Mouse (Mus musculus) embryonic facial prominence, embryonic 11.5 days (tissue): ENCODE results near the gene Tlx2. TPM values are rescaled to one million over a fixed set of nuclear protein-coding genes. Genes with fewer than 3 reads are reported as not detected.
A peak's percentile ranks its signal among the peaks of the same experiment; 100 is the strongest.

Experiments used
- ATAC-seq: fragments of 200-750 bp; cut with Nextera tagmentation; replicated peaks from 2 replicates; pipeline ENCODE4 v1.8.0; 2017; ENCODE audit warnings: low read depth; ENCODE audit not compliant: insufficient number of reproducible peaks, low FRiP score, low TSS enrichment
- DNase-seq: peaks from one replicate; pipeline ENCODE4 v3.0.0-alpha.2; 2015; ENCODE audit warnings: low spot score
- H3K27ac ChIP-seq: fragments of 300-500 bp; sonication (generic); replicated peaks from 2 replicates; pipeline ENCODE4 v1.5.1; 2014; ENCODE audit warnings: mild to moderate bottlenecking, low read depth, low read length, control low read depth
- H3K27me3 ChIP-seq: fragments of 300-500 bp; sonication (generic); 2 replicates; pipeline ENCODE4 v1.6.1; 2014; ENCODE audit warnings: mild to moderate bottlenecking, low read length, moderate library complexity, mixed read lengths; ENCODE audit not compliant: control insufficient read depth, insufficient read depth
- H3K36me3 ChIP-seq: fragments of 300-500 bp; sonication (generic); replicated peaks from 2 replicates; pipeline ENCODE4 v1.6.1; 2014; ENCODE audit warnings: low read depth, mild to moderate bottlenecking, low read length, moderate library complexity, mixed read lengths; ENCODE audit not compliant: control insufficient read depth, insufficient read depth
- H3K4me1 ChIP-seq: fragments of 300-500 bp; sonication (generic); 2 replicates; pipeline ENCODE4 v1.6.1; 2014; ENCODE audit warnings: low read length, mixed read lengths; ENCODE audit not compliant: control insufficient read depth, insufficient read depth
- H3K4me2 ChIP-seq: fragments of 300-500 bp; sonication (generic); 2 replicates; pipeline ENCODE4 v1.6.1; 2014; ENCODE audit warnings: low read depth, mild to moderate bottlenecking, control low read depth, low read length, moderate library complexity
- H3K4me3 ChIP-seq: fragments of 300-500 bp; sonication (generic); 2 replicates; pipeline ENCODE4 v1.5.1; 2014; ENCODE audit warnings: low read depth, low read length, control low read depth
- H3K9ac ChIP-seq: fragments of 300-500 bp; sonication (generic); replicated peaks from 2 replicates; pipeline ENCODE4 v1.6.1; 2014; ENCODE audit warnings: mild to moderate bottlenecking, control low read depth, low read length
- H3K9me3 ChIP-seq: fragments of 300-500 bp; sonication (generic); replicated peaks from 2 replicates; pipeline ENCODE4 v1.6.1; 2016; ENCODE audit warnings: mild to moderate bottlenecking, low read length, inconsistent platforms, mixed read lengths; ENCODE audit not compliant: control insufficient read depth
- WGBS: fragments of 180-500 bp; shearing (Covaris S2); extraction: QIAGEN DNeasy Blood & Tissue Kit; methylation state at CpG from one replicate; pipeline ENCODE4 v1.1.7; 2014; 5-methylcytosine and 5-hydroxymethylcytosine counted together
- polyA plus RNA-seq: library from polyadenylated mRNA; unstranded; fragments of >200 nt; fragmentation: Nextera tagmentation; extraction: Ambion mirVana; gene quantifications from 2 replicates; pipeline ENCODE4 v1.2.1, GENCODE M21; 2014

Tlx2 gene
- polyA plus RNA-seq, 1 experiment from 2014 or later: 7.9 TPM

- Histone ChIP-seq H3K4me3 (no peak overlapping the region), H3K4me1 (peaks cover 4% of the 10 kb centered on the region), H3K4me2 (no peak overlapping the region), H3K9me3 (no peaks in the 10 kb centered on the region), H3K27me3 (peaks cover 38% of the 10 kb centered on the region), H3K9ac (no peak overlapping the region), H3K27ac (no peak overlapping the region), H3K36me3 (no peaks in the 10 kb centered on the region)
- ATAC-seq: no peak
- DNase-seq: no peak
- 19% methylated on average over 2 of the region's 2 CpGs for WGBS
These were observed 4.9 kb upstream of the Tlx2 start for GRCm38 (mm10) chr6:83074979-83075378.

- ATAC-seq (peak; percentile 52), DNase-seq (no peak)
- no peaks in the 10 kb centered on the region for H3K9me3 ChIP-seq
- under 1% methylated on average over 21 of the region's 24 CpGs for WGBS
- no peaks in the 10 kb centered on the region for H3K36me3 ChIP-seq
- H3K4me2 ChIP-seq: peak overlapping the region; percentile 33
- H3K4me3 ChIP-seq: peak overlapping the region; percentile 30
- H3K27me3 ChIP-seq: peaks cover 73% of the 10 kb centered on the region
- H3K4me1 ChIP-seq: peaks cover 6% of the 10 kb centered on the region
- H3K9ac ChIP-seq: peak overlapping the region; percentile 13; the same call in 1 of the 2 replicates
- no peak overlapping the region for H3K27ac ChIP-seq
These were observed 1.1 kb upstream of the Tlx2 start for GRCm38 (mm10) chr6:83071220-83071619.

GRCm38 (mm10) chr6:83070311-83071219 lies 472 bp upstream of the Tlx2 start:
- Histone ChIP-seq H3K4me3 (peak overlapping the region; percentile 30), H3K9me3 (no peaks in the 10 kb centered on the region), H3K4me1 (peaks cover 6% of the 10 kb centered on the region), H3K27ac (0 out of 2 replicates have a peak overlapping the region, but pooled peaks have one; percentile 28), H3K36me3 (no peaks in the 10 kb centered on the region), H3K9ac (peak overlapping the region; percentile 30; the same call in 1 of the 2 replicates), H3K4me2 (peak overlapping the region; percentile 46), H3K27me3 (peaks cover 80% of the 10 kb centered on the region)
- WGBS: under 1% methylated on average over 51 of the region's 58 CpGs
- ATAC-seq: peak; percentile 11; the same call in 1 of the 2 replicates
- no peak for DNase-seq

- H3K36me3 ChIP-seq: no peaks in the 10 kb centered on the region
- WGBS: 3% methylated on average over 69 of the region's 69 CpGs
- no peak overlapping the region; the same call in none of the 2 replicates for H3K9ac ChIP-seq
- H3K4me2 ChIP-seq: peak overlapping the region; percentile 46
- peaks cover 6% of the 10 kb centered on the region for H3K4me1 ChIP-seq
- no peak overlapping the region for H3K27ac ChIP-seq
- DNase-seq: no peak
- peak; percentile 10; the same call in 1 of the 2 replicates for ATAC-seq
- no peaks in the 10 kb centered on the region for H3K9me3 ChIP-seq
- H3K4me3 ChIP-seq: peak overlapping the region; percentile 30
- peaks cover 86% of the 10 kb centered on the region for H3K27me3 ChIP-seq
These were observed 426 bp downstream of the Tlx2 start for GRCm38 (mm10) chr6:83069488-83070246.

- no peaks in the 10 kb centered on the region for H3K36me3 ChIP-seq
- peaks cover 89% of the 10 kb centered on the region for H3K27me3 ChIP-seq
- DNase-seq (no peak), ATAC-seq (no peak)
- no peak overlapping the region for H3K9ac ChIP-seq
- H3K9me3 ChIP-seq: no peaks in the 10 kb centered on the region
- no peak overlapping the region for H3K27ac ChIP-seq
- peak overlapping the region; percentile 30 for H3K4me3 ChIP-seq
- WGBS: under 1% methylated on average over 81 of the region's 81 CpGs
- H3K4me1 ChIP-seq: peaks cover 6% of the 10 kb centered on the region
- peak overlapping the region; percentile 41 for H3K4me2 ChIP-seq
These were observed 1.2 kb downstream of the Tlx2 start for GRCm38 (mm10) chr6:83068706-83069487.

GRCm38 (mm10) chr6:83068221-83068620 lies 1.9 kb downstream of the Tlx2 start:
- Histone ChIP-seq H3K4me3 (peak overlapping the region; percentile 30; the same call in 1 of the 2 replicates), H3K9me3 (no peaks in the 10 kb centered on the region), H3K36me3 (no peaks in the 10 kb centered on the region), H3K27ac (no peak overlapping the region), H3K4me1 (peaks cover 6% of the 10 kb centered on the region), H3K9ac (no peak overlapping the region), H3K4me2 (no peak overlapping the region), H3K27me3 (peaks cover 91% of the 10 kb centered on the region)
- DNase-seq: no peak
- no peak for ATAC-seq
- 3% methylated on average over 8 of the region's 8 CpGs for WGBS

GRCm38 (mm10) chr6:83066441-83066840 lies 3.7 kb downstream of the Tlx2 start:
- Histone ChIP-seq H3K9ac (no peak overlapping the region), H3K9me3 (no peaks in the 10 kb centered on the region), H3K4me1 (peaks cover 6% of the 10 kb centered on the region), H3K27ac (no peak overlapping the region), H3K4me3 (no peak overlapping the region), H3K36me3 (no peaks in the 10 kb centered on the region), H3K27me3 (peaks cover 83% of the 10 kb centered on the region), H3K4me2 (no peak overlapping the region)
- DNase-seq: no peak
- ATAC-seq: no peak
- 32% methylated on average over 6 of the region's 6 CpGs for WGBS
